Mouse (Mus musculus) embryo, embryonic 10.5 days (tissue): Measurements from ENCODE around the gene H2-Ab1.
A peak's percentile ranks its signal among the peaks of the same experiment; 100 is the strongest.
"Not testable (repeated sequence)": the region's sequence is repeated elsewhere in the genome, so short reads cannot be mapped to it uniquely, and the experiment has no call there.

Experiments
- DNase-seq: peaks from one replicate; pipeline ENCODE4 v3.0.0-alpha.2; 2015; ENCODE audit warnings: low spot score

Gene H2-Ab1

DNA sequence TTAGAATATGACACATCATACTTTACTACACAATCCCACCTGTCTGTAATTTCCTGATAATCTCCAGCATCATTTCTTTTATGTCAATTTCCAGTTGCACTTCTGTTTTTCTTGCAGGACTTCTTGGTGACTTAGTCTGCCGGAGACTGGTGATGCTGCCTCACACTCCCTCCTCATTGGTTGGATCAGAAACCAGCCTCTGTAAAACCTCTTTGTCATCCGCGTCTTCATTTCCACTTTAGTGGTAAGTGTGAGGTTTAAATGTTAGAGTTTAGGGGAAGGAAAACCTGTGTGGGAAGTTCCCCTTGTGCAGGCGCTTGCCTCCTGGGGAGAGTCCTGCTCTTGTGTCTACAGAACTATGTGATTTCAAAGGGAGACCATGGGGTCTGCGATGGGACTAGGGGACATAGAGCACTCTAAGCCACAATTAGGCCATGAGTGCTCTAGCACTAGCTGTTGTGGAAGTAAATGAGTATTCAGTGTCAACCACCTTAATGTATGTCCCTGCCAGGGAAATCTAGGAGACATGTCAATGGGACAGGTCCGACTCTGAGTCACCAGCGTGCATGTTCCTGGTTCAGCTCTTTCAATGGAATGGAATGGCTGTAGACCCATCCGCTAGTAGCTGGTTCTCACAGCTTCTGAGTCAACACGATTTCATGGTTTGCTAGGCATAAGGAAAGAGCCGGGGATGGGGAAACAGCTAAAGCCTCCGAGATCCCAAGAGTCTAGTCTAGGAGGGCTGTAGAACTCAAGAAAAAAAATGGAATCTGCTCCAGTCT, at the start of gene H2-Ab1:
Gene H2-Ab1, plus strand, starts transcription at position 96 of the 782 bp plus-strand sequence.
- DNase-seq: peak; percentile 65

DNA sequence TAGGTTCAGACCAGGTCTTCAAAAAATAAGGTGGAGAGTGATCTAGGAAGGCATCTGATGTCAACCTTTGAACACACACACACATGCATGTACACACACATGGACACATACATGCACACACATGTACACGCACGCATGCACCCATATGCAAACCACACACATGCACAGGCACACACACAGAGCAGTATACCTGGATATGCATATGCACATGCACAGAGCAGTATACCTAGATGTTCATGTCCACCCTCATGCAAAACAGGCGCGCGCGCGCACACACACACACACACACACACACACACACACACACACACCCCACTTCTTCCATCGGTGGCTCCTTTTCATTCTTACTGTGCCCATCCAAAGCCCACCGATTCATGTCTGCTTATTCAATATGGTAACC, 49.6 kb upstream of the H2-Ab1 start:
- DNase-seq: no peak

- no peak for DNase-seq
Observed at GRCm38 (mm10) chr17:34208421-34208820, 49.1 kb upstream of the H2-Ab1 start.

DNA sequence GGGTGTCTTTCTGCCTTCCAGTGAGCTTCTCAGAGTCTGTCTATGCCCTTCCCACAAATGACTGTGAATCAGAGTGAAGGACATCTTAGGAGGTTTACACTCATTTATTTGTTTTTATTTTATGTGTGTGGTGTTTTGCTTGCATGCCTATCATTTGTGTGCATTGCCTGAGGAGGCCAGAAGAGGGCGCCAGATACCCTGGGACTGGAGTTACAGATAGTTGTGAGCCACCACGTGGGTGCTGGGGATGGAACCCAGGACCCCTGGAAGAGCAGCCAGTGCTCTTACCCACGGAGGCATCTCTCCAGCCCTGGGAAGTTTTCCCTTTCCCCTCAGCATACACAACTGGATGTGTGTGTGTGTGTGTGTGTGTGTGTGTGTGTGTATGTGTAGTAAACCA, 47.8 kb upstream of the H2-Ab1 start:
- DNase-seq: no peak

DNA sequence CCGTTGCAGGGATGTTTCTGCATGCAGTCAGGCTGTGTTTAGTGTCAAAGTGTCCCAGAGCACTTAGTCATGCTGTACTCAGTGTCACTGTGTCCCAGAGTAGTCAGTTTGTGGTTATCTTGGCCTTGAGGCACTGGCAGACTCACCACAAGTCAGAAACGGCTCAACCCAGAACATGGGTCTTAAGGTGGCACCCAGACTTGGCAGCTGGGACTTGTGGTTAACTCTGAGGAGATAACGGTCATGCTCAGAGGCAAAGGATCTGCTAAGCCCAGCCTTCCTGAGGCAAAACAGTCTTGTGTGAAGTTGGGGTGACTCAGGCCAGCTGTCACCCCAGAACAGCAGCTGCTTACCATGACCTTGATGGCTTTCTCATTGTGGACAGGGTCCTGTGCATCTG, 46.9 kb upstream of the H2-Ab1 start:
- DNase-seq: no peak

DNA sequence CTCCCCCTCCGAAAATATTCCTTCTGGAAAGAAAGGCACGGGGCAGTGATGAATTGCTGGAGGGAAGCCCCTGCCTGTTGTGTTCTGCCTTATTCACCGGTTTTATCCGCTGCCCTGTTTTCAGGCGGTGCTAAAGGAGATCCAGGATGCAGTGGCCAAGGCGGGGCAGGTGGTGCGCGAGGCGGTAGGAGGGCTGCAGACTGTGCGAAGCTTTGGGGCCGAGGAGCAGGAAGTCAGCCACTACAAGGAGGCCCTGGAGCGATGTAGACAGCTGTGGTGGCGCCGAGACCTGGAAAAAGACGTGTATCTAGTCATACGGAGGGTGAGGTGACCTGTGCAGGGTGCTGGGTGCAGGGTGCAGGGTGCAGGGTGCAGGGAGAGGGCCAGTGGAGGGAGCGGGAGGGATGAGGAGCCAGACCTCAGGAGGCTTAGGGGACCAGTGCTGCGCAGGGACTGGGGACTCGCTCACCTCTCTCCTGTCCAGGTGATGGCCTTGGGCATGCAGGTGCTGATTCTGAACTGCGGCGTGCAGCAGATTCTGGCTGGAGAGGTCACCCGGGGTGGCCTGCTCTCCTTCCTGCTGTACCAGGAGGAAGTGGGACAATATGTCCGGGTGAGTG, 45.6 kb upstream of the H2-Ab1 start:
- DNase-seq: no peak

DNA sequence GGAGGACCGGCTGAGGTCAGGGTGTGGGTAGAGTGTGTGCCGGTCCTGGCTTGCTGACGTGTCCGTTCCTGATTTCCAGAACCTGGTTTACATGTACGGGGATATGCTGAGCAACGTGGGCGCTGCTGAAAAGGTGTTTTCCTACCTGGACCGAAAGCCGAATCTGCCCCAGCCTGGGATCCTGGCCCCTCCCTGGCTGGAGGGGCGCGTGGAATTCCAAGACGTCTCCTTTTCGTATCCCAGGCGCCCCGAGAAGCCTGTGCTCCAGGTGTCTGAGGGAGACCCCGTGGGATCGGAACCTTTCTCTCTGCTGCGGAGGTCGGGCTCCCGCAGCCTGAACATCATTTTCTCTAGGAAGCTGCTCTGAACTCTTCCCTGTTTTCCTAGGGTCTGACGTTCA, 43.6 kb upstream of the H2-Ab1 start:
- DNase-seq: no peak

GRCm38 (mm10) chr17:34215176-34215575, 42.3 kb upstream of the H2-Ab1 start:
- DNase-seq: no peak

DNA sequence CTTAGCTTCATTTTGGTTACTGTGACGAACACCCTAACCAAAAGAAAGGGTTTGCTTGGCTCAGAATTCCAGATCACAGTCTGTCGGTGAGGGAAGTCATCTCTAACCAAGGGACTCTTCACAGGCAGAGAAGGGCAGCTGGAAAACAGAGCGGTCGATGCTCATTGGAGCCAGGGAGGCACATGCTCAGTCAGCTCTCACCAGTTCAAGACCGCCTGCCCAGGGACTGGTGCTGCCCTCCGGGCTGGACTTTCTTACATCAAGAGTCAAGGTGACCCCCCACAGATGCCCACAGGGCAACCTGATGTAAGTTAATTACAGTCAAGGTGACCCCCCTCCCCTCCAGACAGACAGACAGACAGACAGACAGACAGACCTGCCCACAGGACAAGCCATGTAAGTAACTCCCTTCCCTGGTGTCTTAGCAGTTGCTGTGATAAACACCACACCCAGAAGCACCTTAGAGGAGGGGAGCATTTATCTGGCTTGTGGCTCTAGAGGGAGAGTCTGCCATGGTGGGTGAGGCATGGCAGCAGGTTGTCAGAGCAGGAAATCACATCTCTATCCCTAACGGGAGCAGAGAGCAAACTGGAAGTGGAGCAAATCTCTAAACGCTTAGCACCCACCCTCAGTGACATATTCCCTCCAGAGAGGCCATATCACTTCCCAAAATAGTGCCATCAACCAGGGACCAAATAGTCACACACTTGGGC, 40.1 kb upstream of the H2-Ab1 start:
- DNase-seq: no peak

- no peak for DNase-seq
Observed at GRCm38 (mm10) chr17:34217986-34218385, 39.5 kb upstream of the H2-Ab1 start.

- no peak for DNase-seq
Observed at GRCm38 (mm10) chr17:34218675-34219074, 38.8 kb upstream of the H2-Ab1 start.

DNA sequence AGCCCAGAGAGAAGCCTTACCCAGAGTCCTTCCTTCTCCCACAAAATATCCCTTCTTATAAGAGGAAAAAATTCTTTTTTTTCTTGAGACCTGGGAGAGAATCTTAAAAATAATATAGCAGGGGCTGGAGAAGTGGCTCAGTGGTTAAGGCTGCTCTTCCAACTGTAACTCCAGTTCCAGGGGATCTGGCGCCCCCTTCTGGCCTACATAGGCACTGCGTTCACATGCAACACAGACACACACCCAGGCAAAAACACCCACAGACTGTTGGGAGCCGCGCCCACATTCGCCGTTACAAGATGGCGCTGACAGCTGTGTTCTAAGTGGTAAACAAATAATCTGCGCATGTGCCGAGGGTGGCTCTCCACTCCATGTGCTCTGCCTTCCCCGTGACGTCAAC, 38.4 kb upstream of the H2-Ab1 start:
- not testable (repeated sequence) for DNase-seq

DNA sequence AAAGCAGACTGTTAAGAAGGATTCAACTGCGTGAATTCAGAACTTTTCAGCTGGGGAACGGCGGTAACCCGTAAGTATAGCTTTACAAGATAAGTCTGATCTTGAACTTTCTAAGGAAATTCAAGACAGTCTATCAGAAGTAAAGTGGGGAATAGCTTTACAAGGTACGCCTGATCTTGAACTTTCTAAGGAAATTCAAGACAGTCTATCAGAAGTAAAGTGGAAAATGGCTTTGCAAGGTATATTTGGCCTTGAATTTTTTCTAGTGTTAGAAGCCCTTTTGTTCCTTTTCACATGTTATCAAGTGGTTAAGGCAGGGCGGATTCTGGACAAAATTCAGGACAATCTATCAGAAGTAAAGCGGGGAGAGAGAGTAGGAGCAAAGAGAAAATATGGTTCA, 37.7 kb upstream of the H2-Ab1 start:
- DNase-seq: not testable (repeated sequence)

GRCm38 (mm10) chr17:34220401-34220800, 37.1 kb upstream of the H2-Ab1 start:
- DNase-seq: not testable (repeated sequence)

GRCm38 (mm10) chr17:34224816-34225215, 32.7 kb upstream of the H2-Ab1 start:
- no peak for DNase-seq

GRCm38 (mm10) chr17:34225426-34225825, 32.1 kb upstream of the H2-Ab1 start:
- no peak for DNase-seq

DNA sequence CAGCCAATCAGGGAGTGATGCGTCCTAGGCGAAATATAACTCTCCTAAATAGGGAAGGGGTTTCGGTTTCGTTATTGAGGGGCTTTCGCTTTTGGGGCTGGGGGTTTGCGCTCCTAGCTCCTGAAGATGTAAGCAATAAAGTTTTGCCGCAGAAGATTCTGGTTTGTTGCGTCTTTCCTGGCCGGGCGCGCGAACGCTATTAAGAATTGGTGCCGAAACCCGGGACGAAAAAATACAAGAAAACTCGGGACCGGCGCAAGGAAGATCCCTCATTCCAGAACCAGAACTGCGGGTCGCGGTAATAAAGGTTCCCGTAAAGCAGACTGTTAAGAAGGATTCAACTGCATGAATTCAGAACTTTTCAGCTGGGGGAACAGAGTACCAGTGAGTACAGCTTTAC, 31.6 kb upstream of the H2-Ab1 start:
- not testable (repeated sequence) for DNase-seq

DNA sequence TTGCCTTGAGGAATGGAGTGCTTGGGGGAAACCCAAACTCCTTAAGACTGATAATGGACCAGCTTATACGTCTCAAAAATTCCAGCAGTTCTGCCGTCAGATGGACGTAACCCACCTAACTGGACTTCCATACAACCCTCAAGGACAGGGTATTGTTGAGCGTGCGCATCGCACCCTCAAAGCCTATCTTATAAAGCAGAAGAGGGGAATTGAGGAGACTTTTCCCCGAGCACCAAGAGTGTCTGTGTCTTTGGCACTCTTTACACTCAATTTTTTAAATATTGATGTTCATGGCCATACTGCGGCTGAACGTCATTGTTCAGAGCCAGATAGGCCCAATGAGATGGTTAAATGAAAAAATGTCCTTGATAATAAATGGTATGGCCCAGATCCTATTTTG, 26.5 kb upstream of the H2-Ab1 start:
- DNase-seq: not testable (repeated sequence)

GRCm38 (mm10) chr17:34232021-34232420, 25.5 kb upstream of the H2-Ab1 start:
- not testable (repeated sequence) for DNase-seq

DNA sequence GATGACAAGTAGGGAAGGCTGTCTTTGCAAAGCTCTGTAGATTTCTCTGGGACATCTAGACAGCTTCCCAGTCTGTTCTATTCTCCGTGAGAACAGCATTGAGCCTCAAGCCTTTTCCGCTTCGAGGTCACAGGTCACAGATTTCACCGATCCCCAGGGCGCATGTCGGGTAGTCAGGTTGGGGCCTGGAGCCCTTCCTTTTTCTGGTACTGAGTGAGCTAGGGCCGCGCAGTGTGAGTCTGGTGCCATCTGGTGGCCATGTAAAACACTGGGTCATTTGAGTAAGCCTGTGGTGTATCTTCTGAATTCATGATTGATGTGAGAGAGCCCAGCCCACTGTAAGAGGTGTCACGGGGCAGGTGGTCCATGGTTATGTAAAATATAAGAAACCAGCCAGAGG, 22.6 kb upstream of the H2-Ab1 start:
- peak; percentile 64 for DNase-seq

GRCm38 (mm10) chr17:34236691-34237090, 20.8 kb upstream of the H2-Ab1 start:
- no peak for DNase-seq

DNA sequence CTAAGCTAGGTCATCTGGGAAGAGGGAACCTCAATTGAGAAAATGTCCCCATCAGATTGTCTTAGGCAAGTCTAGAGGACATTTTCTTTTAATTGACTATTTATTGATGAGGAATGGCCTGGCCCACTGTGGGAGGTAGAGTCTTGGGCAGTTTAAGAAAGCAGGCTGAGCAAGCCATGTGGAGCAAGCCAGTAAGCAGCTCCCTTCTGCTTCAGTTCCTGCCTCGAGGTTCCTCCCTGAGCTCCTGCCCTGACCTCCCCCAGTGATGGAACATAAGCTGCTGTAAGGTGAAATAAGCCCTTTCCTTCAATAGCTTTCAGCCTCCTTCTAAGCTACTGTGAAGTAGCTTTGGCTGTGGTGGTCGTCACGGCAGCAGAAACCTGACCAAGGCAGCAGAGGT, 19.7 kb upstream of the H2-Ab1 start:
- DNase-seq: no peak

DNA sequence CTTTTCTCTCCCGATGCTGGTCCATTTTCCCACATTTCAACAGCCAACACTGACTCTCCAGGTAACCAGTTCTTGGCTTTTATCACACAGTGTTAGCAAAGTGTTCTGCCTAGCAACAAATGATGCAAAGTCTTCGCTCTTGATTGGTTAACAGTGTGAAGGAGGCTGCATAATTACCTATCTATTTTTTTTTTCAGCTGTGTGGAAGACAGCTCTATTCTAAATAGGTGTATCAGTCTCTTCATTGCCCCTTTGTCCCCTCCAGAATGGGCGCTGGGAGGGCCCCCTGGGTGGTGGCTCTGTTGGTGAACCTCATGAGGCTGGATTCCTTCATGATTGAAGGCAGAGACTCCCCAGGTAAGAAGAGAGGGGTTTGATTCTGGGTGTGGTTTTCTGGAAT, 18.8 kb upstream of the H2-Ab1 start, which contains the start of gene H2-Ob:
Gene H2-Ob, plus strand, starts transcription at position 198 of the 400 bp plus-strand sequence.
- DNase-seq: no peak
